Comparison of ENCODE assay signal across 25 mouse cellular contexts in the genomic region with DNA sequence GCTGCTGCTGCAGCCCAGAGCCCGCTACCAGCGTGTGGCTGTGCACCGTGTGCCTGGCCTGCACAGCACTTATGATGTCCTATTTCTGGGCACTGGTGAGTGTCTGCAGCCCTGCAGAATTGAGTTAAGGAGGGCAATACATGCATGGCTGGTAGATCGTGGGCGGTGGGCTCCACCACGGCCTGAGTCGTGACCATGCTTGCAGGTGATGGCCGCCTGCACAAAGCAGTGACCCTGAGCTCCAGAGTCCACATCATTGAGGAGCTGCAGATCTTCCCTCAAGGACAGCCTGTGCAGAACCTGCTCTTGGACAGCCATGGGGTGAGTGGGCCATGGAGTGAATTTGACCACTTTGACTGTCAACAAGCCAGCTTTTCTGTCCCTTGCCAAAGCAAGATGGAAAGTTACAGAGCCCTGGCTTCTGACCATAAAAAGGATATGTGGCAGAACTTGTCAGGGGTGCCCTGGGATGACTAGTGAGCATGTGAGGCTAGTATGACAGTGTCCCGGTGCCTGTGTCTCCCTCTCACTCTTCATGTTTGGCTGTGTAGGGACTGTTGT. TPM values are rescaled to one million over a fixed set of nuclear protein-coding genes. Genes with fewer than 3 reads are reported as not detected.
DNase-seq lines count a peak whose midpoint lies in the region; ATAC-seq and TF ChIP-seq lines count a peak whose summit lies in the region.
"Had no signal": no experiment of that assay in that cellular context is flagged by ENCODE, and none has a peak within 500 bp of the region (broad histone marks: within the 10 kb centered on the region; RNA-seq: fewer than 3 reads in every experiment).

No protein-coding gene starts in this region.

- no peak overlapping the region for H3K4me3 ChIP-seq in liver, embryonic 13.5 days (replicated peaks)
- peak overlapping the region in 1 of 2 experiments; percentile 11; a peak in 1 of 4 replicates for H3K4me3 ChIP-seq in ES-E14 (ENCODE audit: insufficient read depth in 1 of 2, low read depth in 1 of 2, low read length in 2 of 2, poor library complexity in 1 of 2, severe bottlenecking in 1 of 2)
- H3K4me3 ChIP-seq: heart, embryonic 13.5 days had no signal

- no peak for ATAC-seq in liver, embryonic 13.5 days (ENCODE audit: low read depth)
- ATAC-seq in granulocyte monocyte progenitor cell, adult 5-6 weeks (replicated peaks; ENCODE audit: poor library complexity, severe bottlenecking) = no peak
- ATAC-seq: CD4-positive, CD25-positive, alpha-beta regulatory T cell, adult 4 months; forebrain, embryonic 14.5 days; forebrain, postnatal 0 days; hindbrain, postnatal 0 days; inflammation-experienced regulatory T-cells, adult 6 months; intestine, embryonic 16.5 days had no signal

- peaks cover 7% of the 10 kb centered on the region for H3K4me1 ChIP-seq in liver, embryonic 13.5 days (replicated peaks)
- H3K4me1 ChIP-seq in ES-E14 (ENCODE audit: control insufficient read depth in 2 of 2, insufficient read depth in 2 of 2, low read length in 2 of 2, poor library complexity in 1 of 2) = peaks cover 4 to 19% of the 10 kb centered on the region in 2 experiments; a peak in 2 of 4 replicates
- H3K4me1 ChIP-seq: heart, embryonic 13.5 days had no signal

- H3K4me2 ChIP-seq in liver, embryonic 13.5 days = no peak overlapping the region
- H3K4me2 ChIP-seq: heart, embryonic 13.5 days; hindbrain, embryonic 14.5 days had no signal

- peak overlapping the region; percentile 11 for H3K27ac ChIP-seq in liver, embryonic 13.5 days
- H3K27ac ChIP-seq in ES-E14 (ENCODE audit: insufficient read depth, low read depth, low read length, poor library complexity, severe bottlenecking) = peak overlapping the region; percentile 75
- H3K27ac ChIP-seq: heart, embryonic 13.5 days; hindbrain, embryonic 14.5 days; hindbrain, postnatal 0 days had no signal

- H3K9me3 ChIP-seq in liver, embryonic 13.5 days (replicated peaks) = no peaks in the 10 kb centered on the region
- no peaks in the 10 kb centered on the region for H3K9me3 ChIP-seq in ES-E14 (ENCODE audit: control insufficient read depth, insufficient read depth, low read depth, low read length)
- H3K9me3 ChIP-seq: heart, embryonic 13.5 days had no signal

- H3K36me3 ChIP-seq in liver, embryonic 13.5 days = peaks cover 100% of the 10 kb centered on the region
- H3K36me3 ChIP-seq in ES-E14 (ENCODE audit: control insufficient read depth, insufficient read depth, low read length, poor library complexity, severe bottlenecking) = peaks cover 75% of the 10 kb centered on the region

- in situ Hi-C loops in ES-E14 (cut with MboI; ENCODE audit: low sequenced_read_pairs in 2 of 2, unreplicated experiment in 2 of 2) = no loop called here

- H3K9ac ChIP-seq in liver, embryonic 13.5 days = no peak overlapping the region
- H3K9ac ChIP-seq in ES-E14 (ENCODE audit: insufficient read depth, low read depth, low read length, poor library complexity, severe bottlenecking) = no peak overlapping the region
- H3K9ac ChIP-seq: forebrain, postnatal 0 days; heart, embryonic 13.5 days; hindbrain, embryonic 14.5 days had no signal

- DNase-seq in adrenal gland, postnatal 10 days = peak; percentile 33
- no peak for DNase-seq in adrenal gland, adult 18-20 months (ENCODE audit: low spot score in 2 of 2)
- no peak for DNase-seq in liver, embryonic 13.5 days
- DNase-seq in liver = no peak
- DNase-seq in ES-E14 (ENCODE audit: low read depth, low spot score) = no peak
- DNase-seq: cerebellum, adult 18-20 months; cerebellum, adult 9-10 months; cerebellum, postnatal 14 days; forebrain, postnatal 0 days; gastrocnemius, postnatal 10 days; gastrocnemius, postnatal 36 days; heart, adult 18-20 months; heart, postnatal 14 days; heart, postnatal 4 days; kidney, adult 18-20 months; kidney, adult 9 months had no signal

- 94% methylated on average over 9 of the region's 9 CpGs for WGBS in liver, embryonic 13.5 days (ENCODE audit: insufficient replicate concordance)

- no peaks in the 10 kb centered on the region for H3K27me3 ChIP-seq in liver, embryonic 13.5 days
- H3K27me3 ChIP-seq: heart, embryonic 13.5 days had no signal

TF ChIP-seq in ES-E14, 5 proteins besides CTCF, POLR2A, EP300 and RAD21:
- TF ChIP-seq ZC3H11A (IDR thresholded peaks at IDR 0.05; ENCODE audit: borderline replicate concordance, low read depth, low read length) (no peak), MAFK (IDR thresholded peaks at IDR 0.05; ENCODE audit: insufficient read depth, low read depth, low read length) (no peak), HCFC1 (IDR thresholded peaks at IDR 0.05; ENCODE audit: borderline replicate concordance, insufficient read depth, low read length) (no peak), CHD2 (IDR thresholded peaks at IDR 0.05; ENCODE audit: low read depth, low read length) (no peak), ZNF384 (IDR thresholded peaks at IDR 0.05; ENCODE audit: low read depth, low read length) (no peak)

RNA-seq across cellular contexts. Expression of gene Cib1, which starts 12.3 kb away (rescaled TPM):
- 10 to 100 TPM; 50.6 to 54.9 TPM for total RNA-seq in adrenal gland, postnatal 10 days (2021)
- 10 to 100 TPM; 53.9 to 64.2 TPM for total RNA-seq in adrenal gland, adult 18-20 months (2021)
- polyA plus RNA-seq in liver, embryonic 13.5 days (2015; fragmentation: Nextera tagmentation; extraction: Ambion mirVana) = 91.0 and 102 TPM in 2 replicates
- total RNA-seq in ES-E14 (2012; rRNA removed) = 52.6 and 59.7 TPM in 2 replicates
- total RNA-seq in granulocyte monocyte progenitor cell, adult 5-6 weeks (2014; fragmentation: Nextera tagmentation) = 45.3 and 77.8 TPM in 2 replicates
- 25.0 and 67.5 TPM in 2 replicates for total RNA-seq in granulocyte monocyte progenitor cell, adult 5-6 weeks (2017)

RNA-seq across cellular contexts. Expression of gene Gdpgp1, which starts 12.3 kb away (rescaled TPM):
- total RNA-seq in adrenal gland, postnatal 10 days (2021) = 1 to 10 TPM; 3.0 to 3.9 TPM
- 1 to 10 TPM; 3.8 to 4.1 TPM for total RNA-seq in adrenal gland, adult 18-20 months (2021)
- polyA plus RNA-seq in liver, embryonic 13.5 days (2015; fragmentation: Nextera tagmentation; extraction: Ambion mirVana) = 2.4 and 3.0 TPM in 2 replicates
- 4.4 and 4.5 TPM in 2 replicates for total RNA-seq in ES-E14 (2012; rRNA removed)
- 4.5 and 10.0 TPM in 2 replicates for total RNA-seq in granulocyte monocyte progenitor cell, adult 5-6 weeks (2014; fragmentation: Nextera tagmentation)
- total RNA-seq in granulocyte monocyte progenitor cell, adult 5-6 weeks (2017) = 1.9 and 3.0 TPM in 2 replicates

RNA-seq across cellular contexts. Expression of gene Ttll13, which starts 25.9 kb away (rescaled TPM):
- 1 to 10 TPM; 1.1 to 1.8 TPM for total RNA-seq in adrenal gland, postnatal 10 days (2021)
- total RNA-seq in adrenal gland, adult 18-20 months (2021) = 1 to 10 TPM; 1.2 to 1.7 TPM
- 0.23 and 0.72 TPM in 2 replicates for polyA plus RNA-seq in liver, embryonic 13.5 days (2015; fragmentation: Nextera tagmentation; extraction: Ambion mirVana)
- 1.4 and 2.8 TPM in 2 replicates for total RNA-seq in ES-E14 (2012; rRNA removed)
- 0.36 TPM in 1 of 2 replicates, not detected in the other for total RNA-seq in granulocyte monocyte progenitor cell, adult 5-6 weeks (2014; fragmentation: Nextera tagmentation)
- total RNA-seq in granulocyte monocyte progenitor cell, adult 5-6 weeks (2017) = not detected in 2 replicates
- polyA plus RNA-seq: C2C12; inflammation-experienced regulatory T-cells, adult 6 months had no signal

RNA-seq across cellular contexts. Expression of gene Sema4b, which starts 33.7 kb away (rescaled TPM):
- total RNA-seq in adrenal gland, postnatal 10 days (2021) = 10 to 100 TPM; 39.0 to 44.3 TPM
- 10 to 100 TPM; 62.7 to 75.9 TPM for total RNA-seq in adrenal gland, adult 18-20 months (2021)
- 13.1 and 14.1 TPM in 2 replicates for polyA plus RNA-seq in liver, embryonic 13.5 days (2015; fragmentation: Nextera tagmentation; extraction: Ambion mirVana)
- 50.1 and 106 TPM in 2 replicates for total RNA-seq in ES-E14 (2012; rRNA removed)
- total RNA-seq in granulocyte monocyte progenitor cell, adult 5-6 weeks (2014; fragmentation: Nextera tagmentation) = 6.2 and 6.6 TPM in 2 replicates
- total RNA-seq in granulocyte monocyte progenitor cell, adult 5-6 weeks (2017) = 3.6 and 4.4 TPM in 2 replicates

RNA-seq across cellular contexts. Expression of gene Ngrn, which starts 40.7 kb away (rescaled TPM):
- total RNA-seq in adrenal gland, postnatal 10 days (2021) = 10 to 100 TPM; 38.7 to 47.4 TPM
- 10 to 100 TPM; 40.7 to 41.4 TPM for total RNA-seq in adrenal gland, adult 18-20 months (2021)
- polyA plus RNA-seq in liver, embryonic 13.5 days (2015; fragmentation: Nextera tagmentation; extraction: Ambion mirVana) = 33.5 and 37.2 TPM in 2 replicates
- total RNA-seq in ES-E14 (2012; rRNA removed) = 37.8 and 45.2 TPM in 2 replicates
- total RNA-seq in granulocyte monocyte progenitor cell, adult 5-6 weeks (2014; fragmentation: Nextera tagmentation) = 23.7 and 33.5 TPM in 2 replicates
- 21.2 and 33.9 TPM in 2 replicates for total RNA-seq in granulocyte monocyte progenitor cell, adult 5-6 weeks (2017)
